Mouse (Mus musculus) heart, embryonic 10.5 days (tissue): ENCODE measurements around the gene Gnat2. TPM values are rescaled to one million over a fixed set of nuclear protein-coding genes. Genes with fewer than 3 reads are reported as not detected.
A peak's percentile ranks its signal among the peaks of the same experiment; 100 is the strongest.

ENCODE experiments used
- DNase-seq: peaks from one replicate; pipeline ENCODE4 v3.0.0-alpha.2; 2017; ENCODE audit warnings: low spot score
- H3K27ac ChIP-seq: fragments of 300-500 bp; sonication (generic); 2 replicates; pipeline ENCODE4 v1.5.1; 2016; ENCODE audit warnings: mild to moderate bottlenecking
- H3K27me3 ChIP-seq: fragments of 300-500 bp; sonication (generic); 2 replicates; pipeline ENCODE4 v1.6.1; 2016; ENCODE audit warnings: mild to moderate bottlenecking; ENCODE audit not compliant: poor library complexity, insufficient read depth, severe bottlenecking
- H3K36me3 ChIP-seq: fragments of 300-500 bp; sonication (generic); 2 replicates; pipeline ENCODE4 v1.6.1; 2016; ENCODE audit warnings: mild to moderate bottlenecking, moderate library complexity
- H3K4me1 ChIP-seq: fragments of 300-500 bp; sonication (generic); 2 replicates; pipeline ENCODE4 v1.6.1; 2016; ENCODE audit warnings: mild to moderate bottlenecking
- H3K4me3 ChIP-seq: fragments of 300-500 bp; sonication (generic); 2 replicates; pipeline ENCODE4 v1.5.1; 2016; ENCODE audit warnings: mild to moderate bottlenecking, moderate library complexity
- H3K9me3 ChIP-seq: fragments of 300-500 bp; sonication (generic); 2 replicates; pipeline ENCODE4 v1.6.1; 2016; ENCODE audit warnings: mild to moderate bottlenecking, moderate library complexity
- WGBS: fragments of 180-500 bp; shearing (Covaris S2); methylation state at CpG from one replicate; pipeline ENCODE4 v1.1.7; 2016; 5-methylcytosine and 5-hydroxymethylcytosine counted together
- polyA plus RNA-seq: library from polyadenylated mRNA; unstranded; fragments of >200 nt; fragmentation: Nextera tagmentation; extraction: Ambion mirVana; gene quantifications from 2 replicates; pipeline ENCODE4 v1.2.1, GENCODE M21; 2016

Gene Gnat2
- polyA plus RNA-seq, 1 experiment from 2014 or later, result 1.9 TPM

- 63% methylated on average over 10 of the region's 10 CpGs for WGBS
- no peak for DNase-seq
- H3K4me1 ChIP-seq, result peaks cover 26% of the 10 kb centered on the region
- H3K4me3 ChIP-seq, result no peak overlapping the region
- no peaks in the 10 kb centered on the region for H3K9me3 ChIP-seq
- no peak overlapping the region for H3K27ac ChIP-seq
- H3K36me3 ChIP-seq, result peaks cover 33% of the 10 kb centered on the region
- H3K27me3 ChIP-seq, result no peaks in the 10 kb centered on the region
These were observed 22.0 kb upstream of the Gnat2 start for GRCm38 (mm10) chr3:108070295-108071293.

- H3K9me3 ChIP-seq, result no peaks in the 10 kb centered on the region
- DNase-seq, result no peak
- peaks cover 58% of the 10 kb centered on the region for H3K36me3 ChIP-seq
- no peaks in the 10 kb centered on the region for H3K27me3 ChIP-seq
- H3K27ac ChIP-seq, result no peak overlapping the region
- H3K4me3 ChIP-seq, result no peak overlapping the region
- WGBS, result 79% methylated on average over 10 of the region's 10 CpGs
- H3K4me1 ChIP-seq, result peaks cover 26% of the 10 kb centered on the region
These were observed 19.5 kb upstream of the Gnat2 start for GRCm38 (mm10) chr3:108072983-108073569.

GRCm38 (mm10) chr3:108076836-108077235 lies 15.8 kb upstream of the Gnat2 start:
- no peak for DNase-seq
- H3K36me3 ChIP-seq, result peaks cover 85% of the 10 kb centered on the region
- WGBS, result 91% methylated on average over 9 of the region's 9 CpGs

GRCm38 (mm10) chr3:108081681-108082080 lies 10.9 kb upstream of the Gnat2 start:
- Histone ChIP-seq H3K4me3 (no peak overlapping the region), H3K27me3 (no peaks in the 10 kb centered on the region), H3K36me3 (peaks cover 41% of the 10 kb centered on the region), H3K27ac (peak overlapping the region; percentile 59), H3K4me1 (peaks cover 58% of the 10 kb centered on the region), H3K9me3 (no peaks in the 10 kb centered on the region)
- no peak for DNase-seq
- 56% methylated on average over 4 of the region's 4 CpGs for WGBS

More at GRCm38 (mm10) chr3:108076836-108077235, 15.8 kb upstream of the Gnat2 start:
- Histone ChIP-seq H3K27ac (no peak overlapping the region), H3K27me3 (no peaks in the 10 kb centered on the region), H3K9me3 (no peaks in the 10 kb centered on the region), H3K4me3 (no peak overlapping the region), H3K4me1 (peaks cover 29% of the 10 kb centered on the region)

GRCm38 (mm10) chr3:108082251-108082875 lies 10.2 kb upstream of the Gnat2 start:
- 67% methylated on average over 1 of the region's 1 CpGs for WGBS
- 0 out of 2 replicates have a peak overlapping the region, but pooled peaks have one; percentile 3 for H3K4me3 ChIP-seq
- peaks cover 65% of the 10 kb centered on the region for H3K4me1 ChIP-seq
- peaks cover 34% of the 10 kb centered on the region for H3K36me3 ChIP-seq
- no peaks in the 10 kb centered on the region for H3K27me3 ChIP-seq
- no peak for DNase-seq
- no peaks in the 10 kb centered on the region for H3K9me3 ChIP-seq
- H3K27ac ChIP-seq, result peak overlapping the region; percentile 59

- no peaks in the 10 kb centered on the region for H3K9me3 ChIP-seq
- no peak for DNase-seq
- no peaks in the 10 kb centered on the region for H3K27me3 ChIP-seq
- peak overlapping the region; percentile 59; the same call in 1 of the 2 replicates for H3K27ac ChIP-seq
- no peak overlapping the region for H3K4me3 ChIP-seq
- WGBS, result 22% methylated on average over 2 of the region's 2 CpGs
- peaks cover 26% of the 10 kb centered on the region for H3K36me3 ChIP-seq
- peaks cover 67% of the 10 kb centered on the region for H3K4me1 ChIP-seq
These were observed 9.4 kb upstream of the Gnat2 start for GRCm38 (mm10) chr3:108083161-108083560.

- peaks cover 20% of the 10 kb centered on the region for H3K36me3 ChIP-seq
- no peak overlapping the region for H3K27ac ChIP-seq
- H3K27me3 ChIP-seq, result no peaks in the 10 kb centered on the region
- WGBS, result 53% methylated on average over 4 of the region's 4 CpGs
- peaks cover 70% of the 10 kb centered on the region for H3K4me1 ChIP-seq
- H3K9me3 ChIP-seq, result no peaks in the 10 kb centered on the region
- DNase-seq, result no peak
- H3K4me3 ChIP-seq, result peak overlapping the region; percentile 79
These were observed 8.6 kb upstream of the Gnat2 start for GRCm38 (mm10) chr3:108083904-108084407.

GRCm38 (mm10) chr3:108084767-108085270 lies 7.8 kb upstream of the Gnat2 start:
- 20% methylated on average over 13 of the region's 13 CpGs for WGBS
- Histone ChIP-seq H3K27me3 (no peaks in the 10 kb centered on the region), H3K4me1 (peaks cover 79% of the 10 kb centered on the region), H3K9me3 (no peaks in the 10 kb centered on the region), H3K27ac (peak overlapping the region; percentile 95), H3K36me3 (peaks cover 11% of the 10 kb centered on the region), H3K4me3 (peak overlapping the region; percentile 79)
- DNase-seq, result no peak

DNA sequence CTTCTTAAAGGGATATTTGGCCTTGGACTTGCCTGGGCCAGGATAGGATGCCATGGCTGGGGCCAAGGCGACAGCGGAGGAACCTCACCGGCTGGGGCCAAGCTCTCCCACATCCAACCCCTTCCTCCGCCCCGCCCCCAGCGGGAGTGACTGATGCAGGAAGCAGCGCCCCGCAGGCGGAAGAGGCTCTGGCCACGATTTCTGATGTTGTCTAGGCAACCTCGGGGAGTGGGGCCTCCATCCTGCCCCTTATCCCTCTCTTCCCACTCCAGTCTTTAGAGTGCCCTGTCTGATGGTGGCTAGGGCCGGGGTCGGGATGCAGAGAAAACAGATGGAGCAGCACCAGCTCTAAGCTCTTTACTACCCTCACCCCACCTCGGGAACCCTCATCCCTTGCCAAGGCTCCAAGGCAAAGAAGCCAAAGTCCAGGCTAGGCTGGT lies 7.3 kb upstream of the Gnat2 start:
- peaks cover 79% of the 10 kb centered on the region for H3K4me1 ChIP-seq

DNA sequence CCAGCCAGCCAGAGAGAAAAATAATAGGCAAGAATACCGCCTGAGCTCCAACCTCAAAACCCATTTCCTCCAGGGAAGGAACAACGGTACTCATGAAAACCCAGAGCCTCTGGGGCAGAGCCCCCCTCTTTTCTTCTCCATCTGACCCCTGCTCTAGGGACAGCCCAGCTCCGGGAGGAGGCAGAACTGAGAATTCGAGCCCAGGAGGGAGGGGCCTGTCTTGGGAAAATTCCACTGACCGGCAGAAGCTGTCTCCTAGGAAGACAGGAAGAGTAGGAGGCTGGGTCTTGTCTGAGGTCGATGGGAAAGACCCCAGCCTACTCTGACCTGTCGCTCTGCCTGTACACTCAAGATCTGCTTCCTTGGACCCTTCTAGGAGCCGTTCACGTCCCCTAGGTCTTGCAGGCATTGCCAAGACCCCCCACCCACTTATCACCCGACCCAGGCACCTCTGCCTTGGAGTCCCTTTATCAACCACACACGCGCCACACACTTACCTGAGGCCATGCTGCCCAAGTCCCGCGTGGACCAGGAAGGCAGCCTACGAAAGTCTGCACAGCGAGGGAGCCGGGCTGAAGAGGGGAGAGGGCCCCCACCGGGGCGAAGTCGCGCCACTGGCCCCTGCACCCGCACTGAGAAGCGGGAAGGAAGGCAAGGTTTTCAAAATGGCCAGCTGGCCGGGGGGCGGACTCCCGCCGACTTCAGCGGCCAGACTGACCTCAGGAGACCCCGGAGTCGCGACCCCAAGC lies 6.7 kb upstream of the Gnat2 start:
- H3K27ac ChIP-seq, result peak overlapping the region; percentile 95
- peak; percentile 89 for DNase-seq

More for the DNA sequence above, 7.3 kb upstream of the Gnat2 start:
- WGBS, result under 1% methylated on average over 14 of the region's 14 CpGs
- Histone ChIP-seq H3K4me3 (peak overlapping the region; percentile 79), H3K27ac (peak overlapping the region; percentile 95), H3K9me3 (no peaks in the 10 kb centered on the region), H3K36me3 (peaks cover 6% of the 10 kb centered on the region), H3K27me3 (no peaks in the 10 kb centered on the region)
- peak; percentile 97 for DNase-seq

DNA sequence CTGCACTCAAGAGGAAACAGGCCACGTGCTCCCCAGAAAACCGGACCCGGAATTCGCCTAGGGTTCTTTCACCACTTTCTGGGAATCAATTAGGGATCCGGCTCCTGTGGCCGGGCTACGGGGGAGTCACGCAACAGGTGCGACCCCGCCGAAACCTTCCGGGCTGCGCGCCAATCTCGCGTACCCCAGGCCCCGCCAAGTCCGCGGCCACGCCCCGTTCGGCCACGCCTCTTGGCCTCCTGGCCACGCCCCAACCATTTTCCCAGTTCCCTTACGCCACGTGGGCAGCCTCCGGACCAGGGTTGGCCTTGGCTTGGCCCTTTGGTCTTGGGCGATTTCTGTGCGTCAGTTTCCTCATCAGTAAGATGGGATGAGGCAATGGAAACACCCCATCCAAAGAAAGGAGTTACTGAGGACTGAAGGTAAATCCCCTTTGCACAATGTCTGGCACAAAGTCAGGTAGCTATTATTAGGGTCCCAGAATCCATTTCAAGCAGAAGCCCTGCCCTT lies 6.1 kb upstream of the Gnat2 start, which contains the start of gene Ampd2:
Gene Ampd2, minus strand, starts transcription at position 182 of the 510 bp plus-strand sequence.
- Histone ChIP-seq H3K4me3 (peak within 1 kb of the TSS; percentile 79), H3K4me1 (peaks cover 69% of the 10 kb centered on the region), H3K9me3 (no peaks in the 10 kb centered on the region), H3K27me3 (no peaks in the 10 kb centered on the region), H3K36me3 (no peaks in the 10 kb centered on the region), H3K27ac (peak within 1 kb of the TSS; percentile 95)
- under 1% methylated on average over 29 of the region's 29 CpGs for WGBS
- peak; percentile 94 for DNase-seq

More for the DNA sequence above, 6.7 kb upstream of the Gnat2 start:
- Histone ChIP-seq H3K9me3 (no peaks in the 10 kb centered on the region), H3K4me3 (peak overlapping the region; percentile 79), H3K4me1 (peaks cover 76% of the 10 kb centered on the region), H3K36me3 (peaks cover under 1% of the 10 kb centered on the region), H3K27me3 (no peaks in the 10 kb centered on the region)
- WGBS, result under 1% methylated on average over 31 of the region's 31 CpGs
